Mouse (Mus musculus): ENCODE results near the gene Olfr1505. TPM values are rescaled to one million over a fixed set of nuclear protein-coding genes. Genes with fewer than 3 reads are reported as not detected.

The Olfr1505 gene
- not detected in 2 replicates for polyA plus RNA-seq (2015; fragmentation: Nextera tagmentation; extraction: Ambion mirVana)

GRCm38 (mm10) chr19:13913230-13913629, at the start of gene Olfr1505:
TSS of gene Olfr1505 (plus strand) at chr19:13913530.
- no peak within 1 kb of the TSS for H3K27ac ChIP-seq (ENCODE audit: low read length)
- ATAC-seq (ENCODE audit: low FRiP score, low TSS enrichment): no peak

GRCm38 (mm10) chr19:13897828-13898227, 15.5 kb upstream of the Olfr1505 start, which contains the start of gene Olfr1504:
TSS of gene Olfr1504 (minus strand) at chr19:13897928.
- Histone ChIP-seq H3K4me2 (replicated peaks; ENCODE audit: low read depth, low read length) (no peak within 1 kb of the TSS), H3K9me3 (ENCODE audit: low read length) (no peaks in the 10 kb centered on the region), H3K4me3 (ENCODE audit: low read length) (no peak within 1 kb of the TSS), H3K4me1 (ENCODE audit: insufficient read depth, low read length) (no peaks in the 10 kb centered on the region), H3K36me3 (ENCODE audit: insufficient read depth, low read length) (no peaks in the 10 kb centered on the region), H3K27ac (ENCODE audit: low read length) (no peak within 1 kb of the TSS), H3K27me3 (ENCODE audit: insufficient read depth, low read length) (no peaks in the 10 kb centered on the region), H3K9ac (replicated peaks; ENCODE audit: low read length) (no peak within 1 kb of the TSS)
- WGBS: 67% methylated on average over 1 of the region's 1 CpGs
- no peak for ATAC-seq (ENCODE audit: low FRiP score, low TSS enrichment)

More at GRCm38 (mm10) chr19:13913230-13913629, at the start of gene Olfr1505:
- Histone ChIP-seq H3K4me2 (replicated peaks; ENCODE audit: low read depth, low read length) (no peak within 1 kb of the TSS), H3K9ac (replicated peaks; ENCODE audit: low read length) (no peak within 1 kb of the TSS), H3K4me1 (ENCODE audit: insufficient read depth, low read length) (no peaks in the 10 kb centered on the region), H3K27me3 (ENCODE audit: insufficient read depth, low read length) (no peaks in the 10 kb centered on the region), H3K4me3 (ENCODE audit: low read length) (no peak within 1 kb of the TSS), H3K9me3 (ENCODE audit: low read length) (no peaks in the 10 kb centered on the region), H3K36me3 (ENCODE audit: insufficient read depth, low read length) (no peaks in the 10 kb centered on the region)
- WGBS: 75% methylated on average over 2 of the region's 2 CpGs

Other genes starting within 250 kb of the Olfr1505 start
- gene Olfr1491, start 216.3 kb upstream of the Olfr1505 start, polyA plus RNA-seq (2015; fragmentation: Nextera tagmentation; extraction: Ambion mirVana): not detected in 2 replicates
- not detected in 2 replicates for gene Olfr1493-ps1, start 190.3 kb upstream of the Olfr1505 start, polyA plus RNA-seq (2015; fragmentation: Nextera tagmentation; extraction: Ambion mirVana)
- not detected in 2 replicates for gene Olfr1494, start 173.8 kb upstream of the Olfr1505 start, polyA plus RNA-seq (2015; fragmentation: Nextera tagmentation; extraction: Ambion mirVana)
- gene Olfr1495, start 148.9 kb upstream of the Olfr1505 start, polyA plus RNA-seq (2015; fragmentation: Nextera tagmentation; extraction: Ambion mirVana): not detected in 2 replicates
- gene Olfr1496, start 135.7 kb upstream of the Olfr1505 start, polyA plus RNA-seq (2015; fragmentation: Nextera tagmentation; extraction: Ambion mirVana): not detected in 2 replicates
- not detected in 2 replicates for gene Olfr1497, start 115.3 kb upstream of the Olfr1505 start, polyA plus RNA-seq (2015; fragmentation: Nextera tagmentation; extraction: Ambion mirVana)
- not detected in 2 replicates for gene Olfr1499, start 94.1 kb upstream of the Olfr1505 start, polyA plus RNA-seq (2015; fragmentation: Nextera tagmentation; extraction: Ambion mirVana)
- gene Olfr1500, start 83.0 kb upstream of the Olfr1505 start, polyA plus RNA-seq (2015; fragmentation: Nextera tagmentation; extraction: Ambion mirVana): not detected in 2 replicates
- gene Olfr1501, start 62.8 kb upstream of the Olfr1505 start, polyA plus RNA-seq (2015; fragmentation: Nextera tagmentation; extraction: Ambion mirVana): not detected in 2 replicates
- gene Olfr1502, start 51.7 kb upstream of the Olfr1505 start, polyA plus RNA-seq (2015; fragmentation: Nextera tagmentation; extraction: Ambion mirVana): not detected in 2 replicates
- not detected in 2 replicates for gene Olfr1504, start 15.6 kb upstream of the Olfr1505 start, polyA plus RNA-seq (2015; fragmentation: Nextera tagmentation; extraction: Ambion mirVana)

Data from kidney, embryonic 16.5 days (tissue).